Mouse (Mus musculus) common myeloid progenitor, adult 5-6 weeks (primary cell): ENCODE results near the gene Top2a. TPM values are rescaled to one million over a fixed set of nuclear protein-coding genes. Genes with fewer than 3 reads are reported as not detected.

Source experiments
- ATAC-seq: replicated peaks from 2 replicates; pipeline ENCODE4 v1.8.0; 2016; ENCODE audit warnings: low read depth, mild to moderate bottlenecking, moderate TSS enrichment, inconsistent platforms; ENCODE audit not compliant: poor library complexity, severe bottlenecking
- total RNA-seq: library from RNA; stranded (forward); fragments of 200-1000, 187-1606 nt; gene quantifications from 2 replicates; pipeline ENCODE4 v1.2.3, GENCODE M21; 2017

The Top2a gene
- total RNA-seq, 1 experiment from 2014 or later: 650 TPM

DNA sequence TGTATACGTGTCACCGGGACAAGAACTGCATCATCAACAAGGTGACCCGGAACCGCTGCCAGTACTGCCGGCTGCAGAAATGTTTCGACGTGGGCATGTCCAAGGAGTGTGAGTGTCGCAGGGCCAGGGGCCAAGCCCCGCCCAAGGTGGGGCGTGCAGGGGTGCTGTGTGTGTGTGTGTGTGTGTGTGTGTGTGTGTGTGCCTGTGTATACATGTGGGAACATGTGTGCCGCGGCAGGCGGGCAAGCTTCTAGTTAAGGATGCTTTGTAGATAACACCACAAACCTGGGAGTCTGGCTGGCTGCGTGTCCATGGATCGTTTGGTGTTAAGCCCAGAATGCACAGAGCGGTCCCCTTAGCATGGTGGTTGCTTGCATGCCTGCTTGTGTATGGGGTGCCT, 55.9 kb downstream of the Top2a start:
- no peak for ATAC-seq

DNA sequence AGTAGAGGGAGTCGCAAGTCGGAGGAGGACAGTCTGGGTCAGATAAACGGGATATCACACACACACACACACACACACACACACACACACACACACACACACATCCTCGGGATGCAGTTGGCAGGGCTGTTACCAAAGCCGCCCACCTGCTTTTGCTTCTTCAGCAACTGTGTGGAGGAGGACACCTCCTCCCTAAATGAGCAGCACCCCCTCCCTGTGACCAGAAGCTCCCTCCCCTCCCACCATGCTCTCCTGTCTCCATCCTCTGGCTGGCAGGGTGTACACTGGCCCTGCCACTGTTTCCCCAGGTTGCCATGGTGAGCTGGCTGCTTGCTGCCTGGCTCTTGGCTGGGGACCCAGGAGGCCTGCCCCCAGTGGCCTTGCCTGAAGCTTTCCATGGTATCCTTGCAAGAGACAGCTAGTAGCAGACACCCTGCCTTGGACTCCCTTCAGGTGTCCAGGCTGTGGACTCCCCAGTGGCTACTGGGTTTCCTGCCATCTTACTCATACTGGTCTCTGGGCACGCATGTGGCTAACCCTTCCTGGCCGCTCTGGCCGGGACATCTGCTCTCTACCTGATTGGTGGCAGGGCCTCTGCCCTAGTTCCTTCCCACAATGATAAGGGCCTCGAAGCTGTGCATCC, 57.4 kb downstream of the Top2a start:
- ATAC-seq: no peak

DNA sequence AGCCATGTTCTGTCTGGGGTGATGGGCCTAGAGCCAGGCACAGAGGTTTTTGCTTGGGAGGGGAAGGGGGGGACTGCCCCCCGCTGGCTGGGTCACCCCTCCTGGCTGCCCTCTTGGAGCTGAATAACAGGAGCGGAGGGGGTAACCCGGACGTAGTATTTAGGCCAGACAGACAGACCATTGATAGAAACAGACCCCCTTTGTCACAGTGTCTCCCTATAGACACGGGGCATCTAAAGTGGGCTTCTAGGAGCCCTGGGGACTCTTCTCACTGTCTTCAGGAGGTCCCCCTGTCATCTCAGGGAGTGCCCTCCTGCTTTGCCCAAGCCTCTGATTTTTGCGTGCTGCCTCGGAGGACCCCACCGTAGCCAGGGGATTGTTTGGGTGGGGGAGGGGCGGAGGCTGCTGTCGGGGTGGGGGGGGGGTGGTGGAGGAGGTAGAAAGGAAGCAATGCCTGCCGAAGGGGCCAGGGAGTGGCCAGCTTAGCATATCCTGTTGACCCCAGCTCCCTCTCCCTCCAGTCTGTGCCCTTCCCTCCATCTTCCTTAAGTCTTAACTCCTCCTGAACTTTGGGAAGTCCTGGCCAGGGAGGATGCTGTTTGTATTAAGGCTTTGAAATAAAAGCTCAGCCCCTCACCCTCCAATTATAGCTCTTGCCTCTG, 58.4 kb downstream of the Top2a start:
- ATAC-seq: no peak

DNA sequence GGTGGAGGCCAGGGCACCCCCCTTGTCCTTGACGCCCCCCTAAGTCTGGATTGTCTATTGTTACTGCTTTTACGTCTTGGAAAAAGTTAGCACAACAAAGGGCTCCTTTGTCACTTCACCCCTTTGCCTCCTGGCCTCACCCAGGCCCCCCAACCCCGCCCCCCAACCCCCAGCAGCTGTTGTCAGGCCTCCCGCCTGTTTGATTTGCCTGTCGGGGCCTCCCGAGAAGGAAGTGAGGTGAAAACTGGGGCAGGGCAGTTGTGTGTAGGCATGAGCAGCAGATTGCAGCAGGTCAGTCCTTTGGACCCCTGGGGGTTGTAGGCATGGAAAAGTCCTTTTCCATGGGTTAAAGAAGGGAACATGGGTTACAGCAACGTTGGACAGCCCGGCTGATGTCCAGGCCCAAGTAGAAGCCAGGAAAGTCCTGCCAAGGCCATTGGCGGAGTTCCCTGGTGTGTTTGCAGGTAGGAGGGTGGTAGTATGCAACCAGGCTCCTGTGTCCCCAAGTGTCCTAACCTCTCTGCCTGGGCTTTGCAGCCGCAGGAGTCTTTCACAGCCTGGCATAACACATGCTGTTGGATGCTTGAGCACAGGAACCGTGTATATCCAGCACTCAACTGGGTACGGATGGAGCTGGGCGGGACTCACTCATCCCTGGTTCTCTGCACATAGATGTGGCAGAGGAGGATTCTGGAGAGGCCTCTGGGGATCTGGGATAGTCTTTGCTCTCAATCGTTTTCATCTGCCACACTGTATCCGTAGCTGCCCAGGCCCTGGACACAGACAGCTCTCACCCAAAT, 59.2 kb downstream of the Top2a start:
- ATAC-seq: no peak

DNA sequence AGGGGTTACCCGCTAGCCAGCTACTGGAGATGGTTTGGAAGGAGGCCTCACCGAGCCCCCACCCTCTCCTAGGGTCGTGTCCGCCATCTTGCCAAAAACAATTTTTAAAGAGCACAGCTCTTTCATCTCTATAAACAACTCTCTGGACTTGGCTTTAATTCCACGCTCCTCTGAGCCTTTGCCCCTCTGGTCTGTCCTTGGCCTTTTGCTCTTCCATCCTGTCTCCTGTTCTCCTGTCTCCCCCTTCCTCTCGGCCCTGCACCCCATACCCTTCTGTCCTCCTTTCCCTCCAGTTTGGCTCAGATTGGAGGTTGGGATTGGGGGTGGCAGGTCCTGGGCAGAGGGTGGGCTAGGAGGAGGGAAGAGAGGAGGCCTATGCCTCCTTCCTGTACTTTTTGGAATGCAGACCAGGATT, 59.8 kb downstream of the Top2a start:
- ATAC-seq: no peak

DNA sequence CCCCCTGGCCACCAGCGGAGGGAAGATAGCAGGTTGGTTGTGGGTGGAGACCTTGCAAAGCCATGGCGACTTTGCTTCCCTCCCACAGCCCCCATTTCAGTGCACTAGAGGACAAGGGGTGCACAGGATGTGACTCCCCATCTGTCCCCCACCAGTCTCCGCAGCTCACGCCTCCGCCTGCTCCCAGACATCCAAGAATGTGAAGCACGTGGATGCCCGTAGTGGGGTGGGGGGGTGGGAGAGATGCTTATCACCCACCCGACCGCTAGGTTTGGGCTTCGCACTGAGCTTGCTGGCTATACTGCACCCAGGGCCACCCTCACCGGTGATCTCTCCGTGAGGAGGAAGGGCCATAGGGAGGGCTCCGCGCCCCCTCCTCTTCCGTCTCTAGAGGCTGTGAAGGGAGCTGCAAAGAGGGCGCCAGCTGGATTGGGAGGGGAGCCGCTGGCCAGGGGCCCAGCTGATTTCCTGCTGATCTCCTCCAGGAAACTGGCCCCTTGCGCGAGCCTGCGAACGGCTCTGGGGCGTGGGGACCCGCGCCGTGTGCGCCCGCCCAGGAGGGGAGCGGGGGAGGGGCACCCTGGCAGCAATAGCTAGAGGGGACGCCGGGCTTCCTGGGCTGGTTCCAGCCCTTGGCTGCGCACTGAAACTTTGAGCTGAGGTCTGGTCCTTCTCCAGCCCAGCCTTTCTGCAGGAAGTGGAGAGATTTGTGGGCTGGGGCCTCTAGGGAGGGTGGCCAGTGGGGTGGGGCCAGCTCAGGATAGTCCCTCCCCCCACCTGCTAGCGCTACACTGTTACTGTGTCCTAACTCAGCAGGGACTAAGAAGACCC, 60.6 kb downstream of the Top2a start:
- ATAC-seq: peak; percentile 47

DNA sequence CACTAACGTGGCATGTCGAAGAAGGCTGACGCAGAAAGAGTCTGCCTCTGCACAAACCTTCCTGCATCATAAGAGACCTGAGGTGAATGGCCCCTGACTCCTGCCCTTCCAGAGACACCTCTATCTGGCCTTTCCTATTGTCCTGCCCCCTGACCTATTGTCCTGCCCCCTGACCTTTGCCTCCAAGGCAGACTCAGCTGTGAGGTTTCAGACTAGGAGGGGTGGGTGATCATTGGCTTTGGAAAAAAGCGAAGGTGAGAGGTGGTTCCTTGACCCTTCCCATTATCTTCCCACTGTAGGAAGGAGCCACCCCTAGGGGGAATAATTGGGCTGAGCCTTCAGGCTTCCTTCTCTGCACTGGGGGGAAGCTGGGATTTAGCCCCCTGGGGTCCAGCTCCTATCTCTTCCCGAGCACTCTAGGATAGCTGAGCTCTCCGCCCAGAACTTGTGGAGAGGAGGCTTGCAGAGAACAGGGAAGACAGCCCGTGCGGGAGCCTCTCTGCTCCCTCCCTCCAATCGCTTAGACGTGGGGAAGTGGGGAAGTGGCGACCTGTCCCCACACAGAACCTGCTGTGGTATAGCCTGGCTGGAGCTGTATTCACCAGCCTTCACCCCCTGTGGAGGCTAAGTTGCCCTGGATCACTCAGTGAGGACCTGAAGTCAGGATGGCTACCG, 61.4 kb downstream of the Top2a start:
- no peak for ATAC-seq

DNA sequence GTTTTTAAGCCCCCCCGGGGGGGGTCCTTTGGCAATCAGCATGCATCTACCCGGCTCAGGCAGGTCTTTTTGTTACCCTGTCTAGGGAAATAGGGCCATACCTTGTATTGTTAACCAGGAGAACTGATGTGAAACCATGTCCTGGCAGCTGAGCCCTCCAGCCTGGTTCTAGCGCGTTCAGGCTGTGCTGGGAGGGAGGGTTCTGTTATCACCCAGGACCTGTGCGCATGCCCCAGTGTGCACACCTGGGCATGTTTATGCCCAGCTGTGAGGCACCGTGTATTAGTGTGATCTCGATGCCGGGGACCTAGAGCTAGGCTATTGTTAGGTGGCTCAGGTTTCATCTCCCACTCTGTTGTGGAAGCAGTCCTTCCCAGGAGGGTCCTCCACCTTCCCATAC, 62.2 kb downstream of the Top2a start:
- ATAC-seq: no peak

DNA sequence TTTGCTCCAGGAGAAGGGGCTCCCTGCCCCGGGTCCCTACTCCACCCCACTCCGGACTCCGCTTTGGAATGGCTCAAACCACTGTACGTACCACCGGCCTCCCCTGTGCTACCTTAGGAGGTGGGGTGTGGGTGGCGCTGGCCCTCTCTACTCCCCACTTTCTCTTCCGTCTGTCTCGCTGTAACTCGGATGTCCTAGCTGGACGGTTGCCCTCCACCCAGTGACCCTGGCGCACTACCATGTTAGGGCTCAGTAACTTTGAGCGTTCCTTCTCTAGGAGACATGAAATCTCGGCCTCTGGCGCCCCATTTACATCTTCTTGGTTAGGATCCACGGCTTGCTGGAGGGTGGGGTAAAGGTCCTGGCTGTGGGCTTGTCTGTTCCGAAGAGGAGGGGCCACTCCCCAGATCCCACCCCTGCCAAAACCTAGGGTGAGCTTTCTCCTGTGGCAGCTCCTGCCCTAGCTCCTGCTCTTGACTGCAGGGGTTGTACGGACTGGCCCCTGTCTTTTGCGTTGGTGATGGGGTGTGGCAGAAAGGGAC, 62.9 kb downstream of the Top2a start:
- ATAC-seq: no peak

DNA sequence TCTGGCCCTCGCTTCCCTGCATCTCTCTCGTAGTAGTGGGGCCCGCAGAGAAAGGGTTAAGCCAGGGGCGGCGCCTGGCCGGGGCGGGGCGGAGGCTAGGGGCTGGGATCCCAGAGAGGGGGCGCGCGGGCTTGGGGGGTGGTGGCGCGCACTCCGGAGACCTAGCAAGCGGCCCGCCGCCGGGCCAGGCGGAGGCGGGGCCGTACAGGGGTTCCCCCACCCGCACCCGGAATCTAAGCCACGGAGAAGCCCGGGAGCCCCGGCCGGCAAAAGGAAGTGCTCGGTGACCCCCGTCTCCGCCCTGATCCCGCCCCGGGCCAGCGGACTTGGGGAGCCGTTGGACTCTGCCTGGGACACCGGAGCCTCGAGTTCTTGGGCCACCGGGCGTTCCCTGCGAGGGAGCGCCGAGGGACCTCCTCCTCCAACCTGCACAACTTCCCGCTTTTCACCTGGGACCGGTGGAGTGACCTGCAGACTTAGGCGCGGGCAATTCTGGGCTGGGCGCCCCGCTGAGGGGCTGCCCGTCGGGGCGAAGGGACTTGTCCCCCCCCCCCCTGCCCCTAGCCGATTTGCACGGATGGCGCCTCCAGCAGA, 63.6 kb downstream of the Top2a start:
- 0 out of 2 replicates have a peak, but pooled peaks have one; percentile 3 for ATAC-seq

DNA sequence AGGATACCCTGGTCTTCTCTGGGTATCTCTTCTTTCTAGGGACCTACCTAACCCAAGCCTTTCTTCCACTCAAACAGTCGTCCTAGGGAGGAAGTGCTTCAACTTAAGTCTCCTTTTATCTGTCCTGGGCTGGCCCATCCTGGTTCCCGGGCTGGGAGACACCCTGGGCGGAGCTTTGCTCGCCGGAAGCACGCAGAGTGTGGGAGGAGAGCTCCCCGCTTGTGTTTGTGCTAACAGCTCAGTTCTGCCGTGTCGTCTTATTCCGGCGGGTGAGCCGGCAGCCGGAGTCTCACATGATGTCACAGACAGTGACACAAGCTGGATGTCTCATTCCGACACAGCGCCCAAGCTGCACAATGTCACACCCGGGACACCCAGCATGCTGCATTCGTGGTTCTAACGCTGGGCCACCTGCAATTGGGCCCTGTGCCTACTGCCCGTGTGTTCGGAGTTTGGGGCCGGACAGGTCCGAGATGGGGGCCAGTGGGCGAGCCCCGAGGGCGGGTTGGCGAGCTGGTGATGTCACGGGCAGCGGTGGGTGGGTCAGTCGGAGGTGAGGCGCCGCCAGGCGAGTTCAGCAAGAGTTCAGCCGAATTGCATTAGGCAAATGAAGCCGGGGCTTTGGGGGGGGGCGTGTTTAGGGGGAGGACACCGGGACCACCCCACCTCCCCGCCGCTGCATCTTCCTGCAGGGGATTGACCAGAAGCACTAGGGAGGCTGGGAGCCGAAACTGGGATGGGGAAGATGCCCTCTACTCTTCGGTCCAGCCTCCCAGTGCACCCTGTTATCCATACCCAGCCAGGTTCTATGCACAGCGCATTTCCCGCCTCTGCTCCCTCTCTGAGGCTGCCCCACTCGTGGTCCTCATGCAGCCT, 64.3 kb downstream of the Top2a start:
- ATAC-seq: peak; percentile 70

DNA sequence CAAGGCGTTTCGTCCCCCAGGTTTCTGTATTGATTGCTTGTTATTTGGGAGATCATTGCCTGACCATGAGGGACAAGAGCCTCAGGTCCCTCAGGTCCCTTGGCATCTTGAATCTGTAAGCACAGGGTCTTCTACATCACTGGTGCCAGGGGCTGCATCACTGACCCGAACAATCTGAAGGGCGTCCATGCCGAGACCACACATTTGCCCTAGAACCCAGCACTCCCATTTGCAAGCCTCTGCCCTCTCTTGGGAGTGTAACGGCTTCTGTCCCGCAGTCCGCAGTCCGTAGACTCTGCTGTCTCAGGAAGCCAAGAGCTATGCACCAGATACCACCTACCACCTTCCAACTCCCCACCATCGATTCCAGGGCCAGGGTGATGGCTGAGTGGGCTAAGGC, 67.6 kb downstream of the Top2a start:
- no peak for ATAC-seq

DNA sequence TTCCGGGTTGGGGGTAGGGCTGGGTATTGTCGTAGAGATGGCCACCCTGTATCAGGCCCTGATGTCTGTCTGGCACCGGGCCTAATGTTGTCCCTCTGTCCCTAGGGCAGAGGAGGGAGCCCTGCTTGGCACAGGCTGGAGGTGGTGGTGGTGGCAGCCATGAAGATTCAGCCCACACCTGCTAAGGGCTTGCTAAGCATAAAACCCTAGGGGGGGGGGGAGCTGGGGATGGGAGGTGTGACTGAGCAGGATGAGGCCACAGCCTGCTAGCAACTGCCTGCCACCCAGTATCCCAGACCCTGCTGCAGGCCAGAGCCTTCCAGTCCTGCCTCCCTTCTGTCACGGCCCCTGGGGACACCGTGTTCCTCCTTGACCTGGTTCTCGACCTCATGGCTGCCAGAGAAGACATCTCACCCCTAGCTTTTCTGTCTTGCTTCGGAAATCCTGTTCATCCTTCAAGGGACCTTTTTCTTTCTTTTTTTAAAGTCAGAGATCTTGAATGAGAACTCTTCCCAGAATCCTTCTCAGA, 68.2 kb downstream of the Top2a start:
- no peak for ATAC-seq

DNA sequence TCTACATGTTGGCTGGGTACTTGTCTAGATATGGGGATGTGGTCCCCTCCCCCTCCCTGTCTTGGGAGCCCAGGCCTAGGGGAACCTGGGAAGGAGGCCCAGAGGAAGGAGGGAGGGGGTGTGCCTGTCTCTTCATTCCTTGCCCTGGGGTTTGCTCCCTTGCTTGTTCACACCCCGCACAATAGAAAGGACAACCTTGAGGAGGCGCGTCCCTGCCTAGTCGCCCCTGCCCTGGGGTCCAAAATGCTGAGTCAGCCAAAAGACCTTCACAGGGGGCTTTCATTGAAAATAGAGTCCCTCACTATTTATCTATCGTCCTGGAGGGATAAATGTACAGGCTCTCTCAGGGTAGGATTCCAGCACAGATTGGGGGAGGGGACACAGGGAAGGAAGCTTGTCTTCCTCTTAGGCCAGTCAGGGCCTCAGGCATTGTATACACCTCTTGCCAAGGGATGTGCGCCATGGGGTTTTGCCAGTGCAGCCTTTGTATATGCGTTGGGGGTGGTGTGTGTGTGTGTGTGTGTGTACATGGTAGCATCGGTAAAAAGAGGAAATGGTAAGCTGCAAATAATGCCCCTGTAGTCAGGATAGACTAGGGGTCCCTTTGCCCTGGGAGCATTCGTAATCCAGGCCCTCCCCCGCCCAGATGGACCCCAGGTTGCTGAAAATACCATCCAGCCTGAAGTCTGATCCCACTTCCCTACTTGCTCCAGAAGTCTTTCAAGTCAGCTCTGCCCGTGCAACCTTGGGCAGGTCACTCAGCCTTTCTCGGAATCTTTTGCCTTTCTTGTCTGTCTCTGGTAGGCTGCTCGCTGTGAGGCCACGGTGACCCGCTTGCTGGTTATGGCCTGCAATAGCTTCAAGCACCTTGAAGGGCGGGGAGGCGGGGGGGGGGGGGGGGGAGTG, 68.9 kb downstream of the Top2a start:
- no peak for ATAC-seq

DNA sequence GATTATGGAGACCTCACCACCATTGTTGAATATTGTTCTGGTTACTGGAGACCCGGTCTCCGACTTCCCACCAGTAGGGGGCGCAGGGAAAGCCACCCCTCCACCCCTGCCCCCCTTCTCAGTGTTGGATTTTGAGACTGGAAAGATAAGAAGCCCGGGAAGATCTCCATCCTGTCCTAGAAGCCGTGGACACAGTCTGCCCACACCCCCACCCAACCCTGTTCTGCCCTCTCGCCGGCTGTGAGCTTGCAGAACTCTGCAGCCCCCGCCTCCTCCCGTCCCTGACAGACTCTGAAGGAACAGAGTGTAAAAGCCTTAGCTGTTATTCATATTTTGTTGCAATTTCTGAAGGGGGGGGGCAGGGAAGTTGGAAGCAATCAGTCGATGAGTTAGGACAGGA, 69.6 kb downstream of the Top2a start:
- ATAC-seq: no peak; the same call in 1 of the 2 replicates

DNA sequence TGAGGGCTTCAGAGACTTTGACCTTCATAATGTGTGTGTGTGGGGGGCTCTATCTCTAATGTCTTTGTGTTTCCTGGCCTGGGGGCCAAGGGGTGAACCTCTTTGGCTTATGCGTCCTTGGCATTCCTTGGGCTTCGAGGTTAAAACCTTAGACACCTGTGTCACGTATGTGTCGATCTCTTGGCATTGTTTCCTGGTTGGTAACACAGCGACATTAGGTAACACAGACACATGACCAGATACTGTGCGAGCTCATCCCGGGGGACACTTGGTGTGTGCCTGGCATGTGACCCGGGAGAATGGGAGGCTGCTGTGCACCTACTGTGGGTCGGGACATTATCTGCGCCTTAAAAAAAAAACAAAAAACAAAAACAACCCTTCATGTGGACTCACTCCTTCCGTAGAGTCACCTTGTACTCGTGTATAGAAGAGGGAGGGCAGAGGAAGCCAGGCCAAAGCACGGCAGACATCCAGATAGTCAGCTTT, 70.1 kb downstream of the Top2a start:
- ATAC-seq: no peak

DNA sequence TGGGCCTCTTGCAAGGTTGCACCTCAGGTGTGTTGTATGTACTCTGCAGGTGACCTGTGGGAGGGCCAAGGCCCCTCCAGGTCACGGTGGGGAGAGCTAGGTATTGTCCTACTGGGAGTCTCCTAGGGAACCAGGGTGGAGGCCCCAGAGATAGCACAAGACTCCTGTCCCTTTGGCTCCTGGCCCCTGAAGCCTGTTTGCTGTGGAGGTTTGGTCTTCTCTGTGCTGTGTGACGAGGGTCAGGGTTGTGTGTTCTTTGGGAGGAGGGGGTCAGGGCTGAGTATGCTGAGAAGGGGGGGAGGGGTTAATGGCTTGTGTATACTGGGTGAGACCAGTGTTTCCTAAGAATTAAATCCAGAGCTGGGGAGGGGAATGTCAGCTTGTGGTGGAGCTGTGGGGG, 70.6 kb downstream of the Top2a start:
- ATAC-seq: no peak
